Mouse (Mus musculus) forebrain, embryonic 11.5 days (tissue): ENCODE measurements around the gene Ap1s1. TPM values are rescaled to one million over a fixed set of nuclear protein-coding genes. Genes with fewer than 3 reads are reported as not detected.
A peak's percentile ranks its signal among the peaks of the same experiment; 100 is the strongest.

Experiments used
- ATAC-seq: fragments of 200-750 bp; cut with Nextera tagmentation; replicated peaks from 2 replicates; pipeline ENCODE4 v1.8.0; 2017; ENCODE audit warnings: moderate TSS enrichment; ENCODE audit not compliant: low FRiP score
- DNase-seq: peaks from one replicate; pipeline ENCODE4 v3.0.0-alpha.2; 2017; ENCODE audit warnings: low spot score
- H3K27ac ChIP-seq: fragments of 300-500 bp; sonication (generic); 2 replicates; pipeline ENCODE4 v1.5.1; 2014; ENCODE audit warnings: low read depth, low read length
- H3K27me3 ChIP-seq: fragments of 300-500 bp; sonication (generic); 2 replicates; pipeline ENCODE4 v1.6.1; 2014; ENCODE audit warnings: mild to moderate bottlenecking, low read length, mixed read lengths; ENCODE audit not compliant: control insufficient read depth, insufficient read depth
- H3K36me3 ChIP-seq: fragments of 300-500 bp; sonication (generic); 2 replicates; pipeline ENCODE4 v1.6.1; 2014; ENCODE audit warnings: mild to moderate bottlenecking, low read length, moderate library complexity, mixed read lengths; ENCODE audit not compliant: control insufficient read depth, insufficient read depth
- H3K4me1 ChIP-seq: fragments of 300-500 bp; sonication (generic); replicated peaks from 2 replicates; pipeline ENCODE4 v1.6.1; 2014; ENCODE audit warnings: low read length, mixed read lengths; ENCODE audit not compliant: control insufficient read depth, insufficient read depth
- H3K4me2 ChIP-seq: fragments of 300-500 bp; sonication (generic); 2 replicates; pipeline ENCODE4 v1.6.1; 2014; ENCODE audit warnings: low read depth, mild to moderate bottlenecking, low read length, moderate library complexity, mixed read lengths; ENCODE audit not compliant: severe bottlenecking
- H3K4me3 ChIP-seq: fragments of 300-500 bp; sonication (generic); 2 replicates; pipeline ENCODE4 v1.5.1; 2014; ENCODE audit warnings: low read depth, low read length
- H3K9ac ChIP-seq: fragments of 300-500 bp; sonication (generic); 2 replicates; pipeline ENCODE4 v1.6.1; 2014; ENCODE audit warnings: low read length
- H3K9me3 ChIP-seq: fragments of 300-500 bp; sonication (generic); 2 replicates; pipeline ENCODE4 v1.6.1; 2016; ENCODE audit warnings: low read length, mixed read lengths; ENCODE audit not compliant: control insufficient read depth
- WGBS: fragments of 180-500 bp; shearing (Covaris S2); extraction: QIAGEN DNeasy Blood & Tissue Kit; methylation state at CpG from one replicate; pipeline ENCODE4 v1.1.7; 2014; 5-methylcytosine and 5-hydroxymethylcytosine counted together
- polyA plus RNA-seq: library from polyadenylated mRNA; unstranded; fragments of >200 nt; fragmentation: Nextera tagmentation; extraction: Ambion mirVana; gene quantifications from 2 replicates; pipeline ENCODE4 v1.2.1, GENCODE M21; 2014

Ap1s1 gene
- polyA plus RNA-seq, 1 experiment from 2014 or later, result 187 TPM

DNA sequence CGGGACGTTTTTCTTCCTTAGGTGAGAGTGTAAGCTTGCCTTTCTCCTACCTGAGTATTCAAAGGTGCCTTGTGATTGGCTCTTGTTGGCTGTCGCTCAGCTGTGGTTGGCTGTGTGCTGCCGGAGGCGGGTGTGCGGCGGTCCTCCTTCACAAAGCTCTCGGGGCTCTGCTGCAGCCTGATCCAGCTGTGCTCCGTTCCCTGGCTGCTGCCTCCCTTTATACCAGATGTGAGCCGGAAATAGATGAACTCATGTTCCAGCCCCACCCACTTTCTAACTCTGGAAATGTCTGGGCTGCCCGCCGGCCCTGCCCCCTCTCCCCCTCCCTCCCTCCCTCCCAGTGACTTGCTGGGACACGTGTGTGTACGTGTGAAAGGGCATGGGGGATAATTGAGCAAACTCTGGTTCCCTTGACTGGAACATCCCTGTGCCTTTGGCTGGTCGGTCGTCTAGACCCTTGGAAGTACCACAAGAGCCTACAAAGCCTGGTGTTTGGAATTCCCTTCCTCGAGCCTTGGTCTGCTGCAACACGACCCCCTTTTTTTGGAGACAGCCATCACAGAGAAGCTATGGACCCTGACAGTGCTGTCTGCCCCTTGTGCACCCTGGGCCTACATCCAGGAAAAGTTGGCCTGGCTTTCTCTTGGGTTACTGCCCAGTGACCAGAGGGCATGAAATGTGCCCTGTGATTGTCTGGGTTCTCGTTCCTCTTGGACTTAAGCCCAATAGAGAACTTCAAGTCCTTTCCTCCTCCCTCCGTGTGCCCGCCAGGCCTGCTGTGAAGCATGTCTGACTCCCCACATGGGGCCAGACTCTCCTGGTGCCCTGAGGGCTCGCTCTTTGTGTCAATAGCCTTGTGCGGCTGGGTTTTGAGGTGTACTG, 26.4 kb upstream of the Ap1s1 start, which contains the start of gene Serpine1:
Serpine1 (minus strand) TSS at position 190 of the 882 bp plus-strand sequence.
- no peaks in the 10 kb centered on the region for H3K36me3 ChIP-seq
- no peaks in the 10 kb centered on the region for H3K9me3 ChIP-seq
- H3K4me1 ChIP-seq, result no peaks in the 10 kb centered on the region; the same call in 1 of the 2 replicates
- no peak within 1 kb of the TSS for H3K27ac ChIP-seq
- peak; percentile 80 for DNase-seq
- H3K4me3 ChIP-seq, result peak within 1 kb of the TSS; percentile 18; the same call in 1 of the 2 replicates
- H3K4me2 ChIP-seq, result peak within 1 kb of the TSS; percentile 49
- peak within 1 kb of the TSS; percentile 35 for H3K9ac ChIP-seq
- ATAC-seq, result peak; percentile 58; the same call in 1 of the 2 replicates
- 23% methylated on average over 23 of the region's 23 CpGs for WGBS
- H3K27me3 ChIP-seq, result no peaks in the 10 kb centered on the region

DNA sequence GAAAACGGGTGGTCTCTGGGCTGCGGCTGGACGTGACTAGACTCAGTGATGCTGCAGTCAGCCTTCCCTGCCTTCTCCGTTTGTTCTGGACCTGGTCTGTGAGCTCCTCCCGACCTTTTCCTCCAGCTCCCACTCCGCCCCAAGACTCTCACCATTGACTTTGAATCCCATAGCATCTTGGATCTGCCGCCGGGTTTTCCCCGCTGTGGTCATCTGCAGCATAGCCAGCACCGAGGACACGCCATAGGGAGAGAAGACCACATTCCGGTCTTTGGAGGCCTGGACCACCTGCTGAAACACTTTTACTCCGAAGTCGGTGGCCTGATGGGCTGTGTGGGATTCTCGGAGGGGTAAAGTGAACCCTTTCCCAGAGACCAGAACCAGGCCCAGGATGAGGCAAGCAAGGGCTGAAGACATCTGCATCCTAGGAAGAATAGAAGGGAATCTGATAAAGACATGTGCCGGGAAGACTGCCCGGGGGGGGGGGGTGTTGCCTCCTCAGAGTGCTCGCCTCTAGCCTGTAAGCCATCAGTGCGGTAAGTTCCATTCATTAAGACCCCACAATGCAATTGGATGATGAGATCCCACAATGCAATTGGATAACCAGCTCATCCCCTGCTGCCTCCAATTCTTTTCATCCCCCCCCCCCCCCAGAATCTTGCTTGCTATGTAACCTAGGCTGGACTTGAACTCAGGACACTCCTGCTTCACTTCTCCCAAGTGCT, 25.1 kb upstream of the Ap1s1 start:
- no peak overlapping the region for H3K4me3 ChIP-seq
- H3K4me1 ChIP-seq, result no peaks in the 10 kb centered on the region; the same call in 1 of the 2 replicates
- H3K27me3 ChIP-seq, result no peaks in the 10 kb centered on the region
- no peak overlapping the region for H3K9ac ChIP-seq
- H3K9me3 ChIP-seq, result no peaks in the 10 kb centered on the region
- DNase-seq (no peak), ATAC-seq (no peak)
- WGBS, result 86% methylated on average over 19 of the region's 19 CpGs
- H3K36me3 ChIP-seq, result no peaks in the 10 kb centered on the region
- no peak overlapping the region for H3K27ac ChIP-seq
- H3K4me2 ChIP-seq, result no peak overlapping the region

DNA sequence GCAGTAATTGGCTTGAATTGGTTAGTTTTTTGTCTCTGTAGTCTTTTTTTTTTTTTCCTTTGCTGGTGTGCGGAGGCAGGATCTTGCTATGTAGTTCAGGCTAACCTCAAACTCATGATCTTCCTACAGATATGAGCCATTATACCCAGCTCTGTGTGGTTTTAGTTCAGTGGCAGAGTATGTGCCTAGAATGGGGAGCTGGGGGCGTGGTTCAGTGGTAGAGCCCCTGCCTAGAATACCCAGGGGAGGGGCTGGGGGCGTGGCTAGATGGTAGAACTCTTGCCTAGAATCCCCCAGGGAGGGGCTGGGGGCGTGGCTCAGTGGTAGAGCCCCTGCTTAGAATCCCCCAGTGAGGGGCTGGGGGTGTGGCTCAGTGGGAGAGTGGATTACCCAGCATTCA, 22.8 kb upstream of the Ap1s1 start:
- no peaks in the 10 kb centered on the region for H3K27me3 ChIP-seq
- no peak overlapping the region for H3K4me3 ChIP-seq
- no peak overlapping the region for H3K9ac ChIP-seq
- H3K4me1 ChIP-seq, result no peaks in the 10 kb centered on the region; the same call in 1 of the 2 replicates
- no peak overlapping the region for H3K4me2 ChIP-seq
- ATAC-seq (no peak), DNase-seq (no peak)
- H3K27ac ChIP-seq, result no peak overlapping the region
- WGBS, result 64% methylated on average over 4 of the region's 4 CpGs
- H3K9me3 ChIP-seq, result no peaks in the 10 kb centered on the region
- no peaks in the 10 kb centered on the region for H3K36me3 ChIP-seq

DNA sequence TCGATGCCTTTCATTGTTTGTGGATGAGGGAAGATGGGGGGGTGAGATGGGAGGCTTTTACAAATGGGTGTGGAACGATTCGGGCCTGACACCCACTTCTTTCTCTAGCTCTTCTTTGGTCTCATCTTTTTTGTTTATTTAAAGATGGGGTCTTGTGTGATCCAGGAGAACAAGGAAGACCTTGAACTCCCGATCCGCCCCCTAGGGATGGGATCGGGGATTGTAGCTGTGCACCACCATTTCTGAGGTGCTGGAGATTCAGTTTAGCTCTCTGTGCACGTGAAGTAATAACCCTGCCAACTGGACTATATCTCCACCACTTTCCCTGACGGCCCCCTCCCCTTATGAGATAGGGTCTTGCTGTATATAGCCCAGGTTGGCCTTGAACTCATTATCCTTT, 20.0 kb upstream of the Ap1s1 start:
- H3K36me3 ChIP-seq, result no peaks in the 10 kb centered on the region
- H3K4me1 ChIP-seq, result no peaks in the 10 kb centered on the region
- no peak overlapping the region for H3K4me3 ChIP-seq
- no peaks in the 10 kb centered on the region for H3K27me3 ChIP-seq
- 81% methylated on average over 8 of the region's 8 CpGs for WGBS
- H3K4me2 ChIP-seq, result no peak overlapping the region
- ATAC-seq (no peak), DNase-seq (no peak)
- no peak overlapping the region for H3K9ac ChIP-seq
- H3K9me3 ChIP-seq, result no peaks in the 10 kb centered on the region
- H3K27ac ChIP-seq, result no peak overlapping the region

DNA sequence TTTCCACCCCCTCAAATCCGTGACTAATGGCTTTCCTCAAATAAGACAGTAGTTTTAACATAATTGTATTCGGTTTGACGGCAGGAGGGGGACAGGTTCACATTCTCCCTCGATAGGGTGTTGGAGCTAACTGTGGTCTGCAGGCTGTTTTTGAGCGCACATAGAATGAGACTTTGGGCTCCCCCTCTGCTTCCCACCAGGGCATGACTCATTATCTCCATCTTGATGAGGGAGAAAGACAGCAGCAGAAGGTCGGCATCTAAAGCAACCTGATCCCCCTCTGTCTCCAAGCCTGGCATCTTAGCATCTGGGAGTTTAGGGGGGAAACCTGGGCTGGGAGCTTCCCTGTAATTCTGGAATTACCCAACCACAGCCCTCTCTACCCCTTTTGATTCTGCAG, 19.5 kb upstream of the Ap1s1 start:
- ATAC-seq (no peak), DNase-seq (no peak)
- H3K9ac ChIP-seq, result no peak overlapping the region
- H3K4me1 ChIP-seq, result no peaks in the 10 kb centered on the region
- H3K36me3 ChIP-seq, result no peaks in the 10 kb centered on the region
- H3K4me2 ChIP-seq, result no peak overlapping the region
- H3K4me3 ChIP-seq, result no peak overlapping the region
- whole genome bisulfite sequencing, result 68% methylated on average over 6 of the region's 6 CpGs
- no peaks in the 10 kb centered on the region for H3K9me3 ChIP-seq
- H3K27ac ChIP-seq, result no peak overlapping the region
- H3K27me3 ChIP-seq, result no peaks in the 10 kb centered on the region

GRCm38 (mm10) chr5:137062601-137063000, 16.7 kb upstream of the Ap1s1 start:
- no peak for DNase-seq
- Histone ChIP-seq H3K27me3 (no peaks in the 10 kb centered on the region), H3K4me1 (no peaks in the 10 kb centered on the region), H3K4me2 (no peak overlapping the region), H3K36me3 (no peaks in the 10 kb centered on the region), H3K4me3 (no peak overlapping the region), H3K27ac (no peak overlapping the region), H3K9me3 (no peaks in the 10 kb centered on the region), H3K9ac (no peak overlapping the region)
- ATAC-seq, result no peak
- WGBS, result 84% methylated on average over 5 of the region's 5 CpGs

GRCm38 (mm10) chr5:137061809-137062481, 16.0 kb upstream of the Ap1s1 start:
- H3K9me3 ChIP-seq, result no peaks in the 10 kb centered on the region
- 31% methylated on average over 10 of the region's 12 CpGs for WGBS
- H3K36me3 ChIP-seq, result no peaks in the 10 kb centered on the region
- H3K27me3 ChIP-seq, result no peaks in the 10 kb centered on the region
- no peak overlapping the region for H3K9ac ChIP-seq
- no peak overlapping the region for H3K27ac ChIP-seq
- no peaks in the 10 kb centered on the region for H3K4me1 ChIP-seq
- ATAC-seq (no peak), DNase-seq (peak; percentile 62)
- no peak overlapping the region for H3K4me2 ChIP-seq
- H3K4me3 ChIP-seq, result no peak overlapping the region

DNA sequence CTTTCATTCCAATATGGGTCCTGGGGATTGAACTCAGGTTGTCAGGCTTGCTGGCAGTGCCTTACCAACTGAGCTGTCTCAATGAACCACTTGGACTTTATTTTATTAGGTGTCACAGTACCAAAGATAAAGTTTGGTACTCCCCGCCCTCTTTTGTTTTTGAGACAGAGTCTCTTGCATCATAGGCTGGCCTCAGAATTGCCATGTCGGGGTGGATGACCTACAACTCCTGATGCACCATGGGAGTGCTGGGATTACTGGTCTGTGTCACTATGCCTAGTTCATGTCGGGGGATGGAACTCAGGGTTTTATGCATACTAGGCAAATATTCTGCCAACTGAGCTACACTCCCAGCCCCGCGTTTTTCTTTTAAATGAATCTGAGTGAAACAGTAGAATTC, 8.9 kb upstream of the Ap1s1 start:
- H3K27ac ChIP-seq, result no peak overlapping the region
- no peaks in the 10 kb centered on the region for H3K27me3 ChIP-seq
- H3K9me3 ChIP-seq, result no peaks in the 10 kb centered on the region
- no peak overlapping the region for H3K9ac ChIP-seq
- no peaks in the 10 kb centered on the region for H3K36me3 ChIP-seq
- DNase-seq, result no peak
- ATAC-seq, result no peak
- H3K4me2 ChIP-seq, result no peak overlapping the region
- whole genome bisulfite sequencing, result 92% methylated on average over 5 of the region's 5 CpGs
- no peak overlapping the region for H3K4me3 ChIP-seq
- no peaks in the 10 kb centered on the region for H3K4me1 ChIP-seq
